Mouse (Mus musculus) induced T-regulatory cell, adult 2 months (primary cell): ENCODE results near the gene Adgrg6.

Experiments used
- DNase-seq: peaks from one replicate; pipeline ENCODE4 v3.0.0-alpha.2; 2012; ENCODE audit warnings: low read depth

Gene Adgrg6

DNA sequence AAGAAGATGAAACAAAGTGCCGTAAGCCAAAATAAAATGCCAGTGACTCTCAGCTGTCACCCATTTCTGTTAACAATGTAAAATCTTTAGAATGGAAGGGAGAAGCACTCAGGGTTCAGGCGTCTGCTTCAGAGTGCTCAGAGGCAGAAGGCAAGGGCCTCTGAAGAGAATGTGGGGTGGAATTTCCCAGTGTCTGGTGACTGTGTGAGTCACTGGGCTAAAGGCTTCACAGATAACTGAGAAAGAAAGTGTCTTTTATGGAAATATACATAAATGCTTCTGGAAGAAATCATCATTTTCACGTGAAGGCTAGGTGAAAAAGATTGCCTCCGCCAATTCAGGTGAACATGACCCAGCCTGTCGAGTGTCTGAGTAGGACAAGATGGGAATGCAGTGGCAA is 159.9 kb downstream of the Adgrg6 start:
- DNase-seq, result no peak

DNA sequence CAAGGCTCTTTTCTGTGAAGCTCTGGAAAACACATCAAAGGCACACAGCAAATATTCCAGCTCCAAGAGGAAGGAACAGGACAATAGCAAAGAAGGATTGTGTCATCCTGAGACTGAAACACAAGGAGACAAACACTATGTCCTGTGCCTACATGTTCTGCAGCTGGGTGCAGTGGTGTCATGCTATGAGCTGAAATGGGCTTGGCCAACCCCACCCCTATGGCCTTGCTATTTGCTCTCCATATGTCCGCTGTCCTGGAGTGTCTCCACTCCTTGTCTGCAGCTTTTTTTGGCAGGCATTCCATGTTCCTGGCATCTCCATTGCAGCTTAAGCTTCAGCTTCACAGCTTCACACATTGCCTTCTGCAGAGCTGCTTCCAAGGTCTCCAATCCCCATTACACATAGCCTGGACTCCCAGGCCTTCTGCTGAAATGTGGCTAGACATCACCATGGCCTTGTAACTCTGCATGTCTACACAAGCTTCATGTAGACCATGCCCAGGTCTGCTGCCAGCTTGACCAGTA is 180.3 kb downstream of the Adgrg6 start:
- no peak for DNase-seq

DNA sequence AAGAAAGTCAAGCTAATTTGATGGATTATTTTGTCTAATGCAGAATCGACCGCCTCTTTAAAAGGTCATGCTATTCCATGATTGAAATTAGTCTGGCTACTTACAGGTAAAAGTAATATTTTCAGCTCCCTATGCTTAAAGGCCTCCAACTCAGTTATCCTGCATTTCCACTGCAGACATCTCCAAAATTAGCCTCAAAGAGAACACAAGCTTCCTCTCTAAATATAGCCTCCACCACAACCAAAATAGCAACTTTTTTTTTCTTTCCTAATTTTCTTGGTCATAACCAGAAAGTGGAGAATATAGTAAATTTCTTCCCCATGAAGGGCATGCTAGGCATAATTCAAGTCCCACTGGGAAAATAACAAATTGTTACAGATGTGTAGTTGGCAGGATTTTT is 182.2 kb downstream of the Adgrg6 start:
- DNase-seq, result no peak

DNA sequence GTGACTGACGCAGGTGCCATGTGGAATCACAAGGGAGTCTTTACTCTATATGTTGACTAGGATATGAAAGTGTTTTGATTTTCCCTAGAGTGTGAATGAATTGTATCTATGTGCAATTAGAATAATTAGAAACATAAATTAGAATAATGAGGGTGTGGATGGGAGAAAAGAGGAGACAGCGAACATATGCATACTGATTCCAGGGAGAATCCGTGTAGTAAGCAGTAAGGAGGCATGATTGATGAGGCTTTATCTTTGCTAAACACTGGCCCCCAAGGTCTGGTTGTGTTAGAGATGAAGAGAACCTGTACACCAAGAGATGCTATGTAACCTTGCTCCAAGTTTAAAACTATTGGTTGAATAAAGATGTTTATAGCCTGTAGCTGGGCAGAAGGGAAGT is 187.2 kb downstream of the Adgrg6 start:
- DNase-seq, result no peak
